Mouse (Mus musculus) stomach, postnatal 0 days (tissue): ENCODE results near the gene Slc13a2.

Experiments used
- CTCF ChIP-seq: IDR thresholded peaks from 2 replicates; pipeline ENCODE4 v1.5.1; 2016; ENCODE audit warnings: antibody characterized with exemption, low read depth, mild to moderate bottlenecking, moderate library complexity
- EP300 ChIP-seq: optimal IDR thresholded peaks from 2 replicates; pipeline ENCODE3; 2016; ENCODE audit warnings: antibody characterized with exemption

- no peak for TF ChIP-seq CTCF
- TF ChIP-seq EP300, result no peak
These were observed 44.4 kb downstream of the Slc13a2 start for GRCm38 (mm10) chr11:78377549-78378159.
